10 mouse cellular contexts compared by ENCODE assay signal in the genomic region with DNA sequence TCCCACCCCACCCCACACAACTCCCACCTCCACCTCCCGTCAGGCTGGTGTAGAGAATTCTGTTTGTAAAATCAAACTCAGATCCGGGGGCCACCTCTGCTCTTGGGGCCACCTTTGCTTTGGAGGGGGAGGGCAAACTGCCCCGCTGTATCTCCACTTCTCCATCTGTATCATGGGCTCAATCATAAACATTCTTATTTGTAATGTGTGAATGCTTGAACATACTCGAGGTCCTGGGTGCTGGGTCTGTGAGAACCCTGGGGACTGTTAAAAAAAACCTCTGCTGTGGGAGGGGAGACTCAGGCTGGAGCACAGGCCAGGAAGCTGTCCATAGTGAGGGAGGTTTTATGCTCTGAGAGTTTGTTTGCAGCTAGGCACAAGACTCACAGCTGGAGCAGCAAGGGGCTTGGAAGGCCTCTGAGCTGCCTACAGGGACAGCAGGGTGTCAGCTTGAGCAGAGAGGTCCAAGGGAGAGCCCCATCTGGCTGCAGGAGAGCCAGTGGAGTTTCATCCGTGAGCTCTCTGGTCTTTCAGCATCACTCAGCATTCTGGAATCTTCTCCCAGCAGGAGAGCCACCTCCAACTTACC. TPM values are rescaled to one million over a fixed set of nuclear protein-coding genes. Genes with fewer than 3 reads are reported as not detected.
DNase-seq lines count a peak whose midpoint lies in the region; ATAC-seq and TF ChIP-seq lines count a peak whose summit lies in the region.
"Had no signal": no experiment of that assay in that cellular context is flagged by ENCODE, and none has a peak within 500 bp of the region (broad histone marks: within the 10 kb centered on the region; RNA-seq: fewer than 3 reads in every experiment).

No protein-coding gene starts in this region.

- peaks cover 3% of the 10 kb centered on the region; the same call in 1 of the 2 replicates for H3K36me3 ChIP-seq in intestine, postnatal 0 days (ENCODE audit: control insufficient read depth, insufficient read depth)
- no peaks in the 10 kb centered on the region for H3K36me3 ChIP-seq in stomach, postnatal 0 days (ENCODE audit: control insufficient read depth, insufficient read depth, low read length)

- no peak overlapping the region for H3K9ac ChIP-seq in intestine, postnatal 0 days (ENCODE audit: low read depth, low read length)
- H3K9ac ChIP-seq in stomach, postnatal 0 days (ENCODE audit: low read length): no peak overlapping the region

- no peak overlapping the region for H3K4me2 ChIP-seq in intestine, postnatal 0 days (replicated peaks; ENCODE audit: low read depth)
- no peak overlapping the region for H3K4me2 ChIP-seq in stomach, postnatal 0 days (replicated peaks; ENCODE audit: low read depth)

- no peaks in the 10 kb centered on the region for H3K4me1 ChIP-seq in intestine, postnatal 0 days (replicated peaks; ENCODE audit: control insufficient read depth, insufficient read depth, low read length)
- peaks cover 3% of the 10 kb centered on the region; the same call in 1 of the 2 replicates for H3K4me1 ChIP-seq in stomach, postnatal 0 days (replicated peaks; ENCODE audit: control insufficient read depth, insufficient read depth)

- no peak for TF ChIP-seq EP300 in stomach, postnatal 0 days (optimal IDR thresholded peaks at IDR 0.05)

- no peak for ATAC-seq in intestine, postnatal 0 days
- peak; percentile 32; the same call in 1 of the 2 replicates for ATAC-seq in stomach, postnatal 0 days (ENCODE audit: low FRiP score, low TSS enrichment)

- WGBS in intestine, postnatal 0 days: 28% methylated on average over 5 of the region's 5 CpGs
- 23% methylated on average over 5 of the region's 5 CpGs for WGBS in stomach, postnatal 0 days

- no peaks in the 10 kb centered on the region for H3K9me3 ChIP-seq in intestine, postnatal 0 days (ENCODE audit: control insufficient read depth)
- H3K9me3 ChIP-seq in stomach, postnatal 0 days (ENCODE audit: control insufficient read depth, low read length): no peaks in the 10 kb centered on the region

- DNase-seq in heart, adult 18-20 months: peak; percentile 55 to 81
- DNase-seq in heart, postnatal 25 days (ENCODE audit: low spot score): no peak
- DNase-seq in thymus, postnatal 4 days: peak; percentile 19
- no peak for DNase-seq in thymus, postnatal 0 days (ENCODE audit: low spot score)
- no peak for DNase-seq in stomach, postnatal 0 days (ENCODE audit: low spot score)
- DNase-seq in cerebellum, postnatal 25 days: no peak
- no peak for DNase-seq in adrenal gland, postnatal 14 days

- intact Hi-C loops in heart, postnatal 25 days (cut with DNase I): no loop called here

- TF ChIP-seq CTCF in intestine, postnatal 0 days (IDR thresholded peaks at IDR 0.05; ENCODE audit: low read depth): peak; percentile 44
- TF ChIP-seq CTCF in stomach, postnatal 0 days (IDR thresholded peaks at IDR 0.05; ENCODE audit: low read depth): peak; percentile 41; the same call in 1 of the 2 replicates

- H3K27ac ChIP-seq in intestine, postnatal 0 days (ENCODE audit: low read depth, low read length): peak overlapping the region; percentile 5; the same call in 1 of the 2 replicates
- peak overlapping the region; percentile 66 for H3K27ac ChIP-seq in stomach, postnatal 0 days (replicated peaks)
- H3K27ac ChIP-seq: layer of hippocampus, adult 2 months had no signal

- no peaks in the 10 kb centered on the region for H3K27me3 ChIP-seq in intestine, postnatal 0 days (replicated peaks; ENCODE audit: control insufficient read depth, insufficient read depth, low read length)
- H3K27me3 ChIP-seq in stomach, postnatal 0 days (ENCODE audit: control insufficient read depth, insufficient read depth, low read length): no peaks in the 10 kb centered on the region

- H3K4me3 ChIP-seq in intestine, postnatal 0 days (ENCODE audit: low read depth, low read length): no peak overlapping the region
- no peak overlapping the region for H3K4me3 ChIP-seq in stomach, postnatal 0 days (ENCODE audit: low read depth, low read length)
- H3K4me3 ChIP-seq: layer of hippocampus, adult 2 months; myocyte had no signal

RNA-seq across cellular contexts. Expression of gene Lrrc32, which starts 15.7 kb away (rescaled TPM):
- total RNA-seq in heart, adult 18-20 months (2021): 1 to 10 TPM; 7.5 to 8.0 TPM
- total RNA-seq in heart, postnatal 25 days (2021): 10 to 100 TPM; 10.7 to 11.4 TPM
- 3.0 and 3.4 TPM in 2 replicates for polyA plus RNA-seq in thymus, postnatal 0 days (2015; fragmentation: Nextera tagmentation; extraction: Ambion mirVana)
- polyA plus RNA-seq in intestine, postnatal 0 days (2015; fragmentation: Nextera tagmentation; extraction: Ambion mirVana): 6.3 and 6.9 TPM in 2 replicates
- 3.6 and 6.0 TPM in 2 replicates for polyA plus RNA-seq in stomach, postnatal 0 days (2015; fragmentation: Nextera tagmentation; extraction: Ambion mirVana)
- 14.0 and 18.4 TPM in 2 replicates for total RNA-seq in adrenal gland, postnatal 14 days (2021)

Comparison
In these comparisons a context has a peak if more than half of its experiments do, and no peak if none do; other contexts are left out.
1. DNase-seq: peak in heart, adult 18-20 months (2 of 2) and thymus, postnatal 4 days (single experiment); none in heart, postnatal 25 days (single experiment), thymus, postnatal 0 days (single experiment), stomach, postnatal 0 days (single experiment), cerebellum, postnatal 25 days (0 of 2) and adrenal gland, postnatal 14 days (single experiment).